Mouse (Mus musculus): Measurements from ENCODE around the gene Ovol3. TPM values are rescaled to one million over a fixed set of nuclear protein-coding genes. Genes with fewer than 3 reads are reported as not detected.

Ovol3 gene
- polyA plus RNA-seq, 1 experiment, result 1.4 TPM

GRCm38 (mm10) chr7:30278911-30279310 lies 43.4 kb upstream of the Ovol3 start:
- peaks cover 9% of the 10 kb centered on the region for H3K4me1 ChIP-seq (replicated peaks; ENCODE audit: control insufficient read depth, insufficient read depth, low read length)
- 64% methylated on average over 2 of the region's 2 CpGs for WGBS
- H3K27ac ChIP-seq (ENCODE audit: control insufficient read depth, insufficient read depth, low read length), result no peak overlapping the region
- H3K27me3 ChIP-seq (ENCODE audit: control insufficient read depth, insufficient read depth, low read length), result no peaks in the 10 kb centered on the region
- H3K4me3 ChIP-seq (ENCODE audit: control insufficient read depth, insufficient read depth, low read length), result no peak overlapping the region
- TF ChIP-seq POLR2A (IDR thresholded peaks at IDR 0.05; ENCODE audit: control insufficient read depth, extremely low read depth, insufficient read depth, low read length, poor library complexity) (no peak), CTCF (IDR thresholded peaks at IDR 0.05; ENCODE audit: borderline replicate concordance, control insufficient read depth, extremely low read depth, insufficient read depth, low read length, poor library complexity) (no peak)
- DNase-seq, result no peak
- no peaks in the 10 kb centered on the region for H3K36me3 ChIP-seq (ENCODE audit: control insufficient read depth, insufficient read depth, low read length)

GRCm38 (mm10) chr7:30274383-30274782 lies 38.9 kb upstream of the Ovol3 start:
- no peak for DNase-seq
- TF ChIP-seq POLR2A (IDR thresholded peaks at IDR 0.05; ENCODE audit: control insufficient read depth, extremely low read depth, insufficient read depth, low read length, poor library complexity), result no peak
- TF ChIP-seq CTCF (IDR thresholded peaks at IDR 0.05; ENCODE audit: borderline replicate concordance, control insufficient read depth, extremely low read depth, insufficient read depth, low read length, poor library complexity), result no peak
- H3K27me3 ChIP-seq (ENCODE audit: control insufficient read depth, insufficient read depth, low read length), result no peaks in the 10 kb centered on the region
- H3K4me1 ChIP-seq (replicated peaks; ENCODE audit: control insufficient read depth, insufficient read depth, low read length), result no peaks in the 10 kb centered on the region
- no peaks in the 10 kb centered on the region; the same call in 1 of the 2 replicates for H3K36me3 ChIP-seq (ENCODE audit: control insufficient read depth, insufficient read depth, low read length)
- no peak overlapping the region for H3K27ac ChIP-seq (ENCODE audit: control insufficient read depth, insufficient read depth, low read length)
- 94% methylated on average over 6 of the region's 6 CpGs for WGBS
- H3K4me3 ChIP-seq (ENCODE audit: control insufficient read depth, insufficient read depth, low read length), result no peak overlapping the region

GRCm38 (mm10) chr7:30269641-30270040 lies 34.1 kb upstream of the Ovol3 start:
- H3K36me3 ChIP-seq (ENCODE audit: control insufficient read depth, insufficient read depth, low read length), result no peaks in the 10 kb centered on the region; the same call in 1 of the 2 replicates
- 89% methylated on average over 4 of the region's 4 CpGs for WGBS
- no peak overlapping the region for H3K4me3 ChIP-seq (ENCODE audit: control insufficient read depth, insufficient read depth, low read length)
- no peaks in the 10 kb centered on the region for H3K4me1 ChIP-seq (replicated peaks; ENCODE audit: control insufficient read depth, insufficient read depth, low read length)
- TF ChIP-seq POLR2A (IDR thresholded peaks at IDR 0.05; ENCODE audit: control insufficient read depth, extremely low read depth, insufficient read depth, low read length, poor library complexity), result no peak
- no peak for DNase-seq
- H3K27me3 ChIP-seq (ENCODE audit: control insufficient read depth, insufficient read depth, low read length), result no peaks in the 10 kb centered on the region
- no peak overlapping the region for H3K27ac ChIP-seq (ENCODE audit: control insufficient read depth, insufficient read depth, low read length)

DNA sequence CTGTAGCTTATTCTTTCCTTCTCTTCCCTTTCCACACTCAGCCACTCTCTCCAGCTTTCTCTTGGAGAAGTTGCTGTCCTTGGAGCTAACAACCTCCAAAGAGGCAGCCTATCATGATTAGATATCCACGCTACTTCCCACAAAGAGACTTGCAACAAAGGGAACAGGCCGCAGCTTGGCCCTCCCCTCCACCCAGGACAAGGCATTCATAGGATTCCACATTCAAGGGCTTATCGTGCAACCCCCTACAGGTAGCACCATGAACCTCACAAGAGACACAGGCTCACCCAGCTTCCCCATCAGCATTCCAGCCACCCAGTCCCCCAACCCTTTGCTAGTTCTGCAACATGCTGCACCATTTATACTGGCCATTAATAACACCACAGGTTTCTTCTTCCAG lies 31.3 kb upstream of the Ovol3 start:
- H3K27me3 ChIP-seq (ENCODE audit: control insufficient read depth, insufficient read depth, low read length), result no peaks in the 10 kb centered on the region
- H3K27ac ChIP-seq (ENCODE audit: control insufficient read depth, insufficient read depth, low read length), result no peak overlapping the region
- DNase-seq, result no peak
- no peak for TF ChIP-seq POLR2A (IDR thresholded peaks at IDR 0.05; ENCODE audit: control insufficient read depth, extremely low read depth, insufficient read depth, low read length, poor library complexity)
- H3K4me1 ChIP-seq (replicated peaks; ENCODE audit: control insufficient read depth, insufficient read depth, low read length), result no peaks in the 10 kb centered on the region
- H3K36me3 ChIP-seq (ENCODE audit: control insufficient read depth, insufficient read depth, low read length), result no peaks in the 10 kb centered on the region; the same call in 1 of the 2 replicates
- 98% methylated on average over 3 of the region's 3 CpGs for WGBS
- no peak overlapping the region for H3K4me3 ChIP-seq (ENCODE audit: control insufficient read depth, insufficient read depth, low read length)

DNA sequence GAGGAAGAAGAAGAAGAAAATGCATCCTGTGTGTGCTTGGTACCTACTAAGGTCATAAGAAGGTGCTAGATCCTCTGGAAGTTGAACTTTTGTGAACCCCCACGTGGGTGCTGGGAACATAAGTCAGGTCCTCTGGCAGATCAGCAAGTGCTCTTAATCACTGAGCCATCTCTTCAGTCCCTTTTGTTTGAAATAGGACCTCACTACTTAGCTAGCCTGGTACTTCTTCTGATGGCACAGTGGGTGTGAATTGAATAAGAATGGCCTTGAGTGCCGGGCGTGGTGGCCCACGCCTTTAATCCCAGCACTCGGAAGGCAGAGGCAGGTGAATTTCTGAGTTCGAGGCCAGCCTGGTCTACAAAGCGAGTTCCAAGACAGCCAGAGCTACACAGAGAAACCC lies 30.4 kb upstream of the Ovol3 start:
- no peak overlapping the region for H3K27ac ChIP-seq (ENCODE audit: control insufficient read depth, insufficient read depth, low read length)
- DNase-seq, result no peak
- no peak overlapping the region for H3K4me3 ChIP-seq (ENCODE audit: control insufficient read depth, insufficient read depth, low read length)
- no peaks in the 10 kb centered on the region for H3K27me3 ChIP-seq (ENCODE audit: control insufficient read depth, insufficient read depth, low read length)
- TF ChIP-seq CTCF (IDR thresholded peaks at IDR 0.05; ENCODE audit: borderline replicate concordance, control insufficient read depth, extremely low read depth, insufficient read depth, low read length, poor library complexity) (no peak), POLR2A (IDR thresholded peaks at IDR 0.05; ENCODE audit: control insufficient read depth, extremely low read depth, insufficient read depth, low read length, poor library complexity) (no peak)
- no peaks in the 10 kb centered on the region; the same call in 1 of the 2 replicates for H3K36me3 ChIP-seq (ENCODE audit: control insufficient read depth, insufficient read depth, low read length)
- WGBS, result 97% methylated on average over 7 of the region's 7 CpGs
- H3K4me1 ChIP-seq (replicated peaks; ENCODE audit: control insufficient read depth, insufficient read depth, low read length), result no peaks in the 10 kb centered on the region

- Histone ChIP-seq H3K4me1 (replicated peaks; ENCODE audit: control insufficient read depth, insufficient read depth, low read length) (no peaks in the 10 kb centered on the region), H3K27ac (ENCODE audit: control insufficient read depth, insufficient read depth, low read length) (no peak overlapping the region), H3K27me3 (ENCODE audit: control insufficient read depth, insufficient read depth, low read length) (no peaks in the 10 kb centered on the region), H3K36me3 (ENCODE audit: control insufficient read depth, insufficient read depth, low read length) (no peaks in the 10 kb centered on the region; the same call in 1 of the 2 replicates), H3K4me3 (ENCODE audit: control insufficient read depth, insufficient read depth, low read length) (no peak overlapping the region)
- DNase-seq, result no peak
- 93% methylated on average over 5 of the region's 5 CpGs for WGBS
- TF ChIP-seq POLR2A (IDR thresholded peaks at IDR 0.05; ENCODE audit: control insufficient read depth, extremely low read depth, insufficient read depth, low read length, poor library complexity) (no peak), CTCF (IDR thresholded peaks at IDR 0.05; ENCODE audit: borderline replicate concordance, control insufficient read depth, extremely low read depth, insufficient read depth, low read length, poor library complexity) (no peak)
These were observed 30.0 kb upstream of the Ovol3 start for GRCm38 (mm10) chr7:30265531-30265930.

- TF ChIP-seq CTCF (IDR thresholded peaks at IDR 0.05; ENCODE audit: borderline replicate concordance, control insufficient read depth, extremely low read depth, insufficient read depth, low read length, poor library complexity) (no peak), POLR2A (IDR thresholded peaks at IDR 0.05; ENCODE audit: control insufficient read depth, extremely low read depth, insufficient read depth, low read length, poor library complexity) (no peak)
- no peak overlapping the region for H3K27ac ChIP-seq (ENCODE audit: control insufficient read depth, insufficient read depth, low read length)
- WGBS, result 80% methylated on average over 2 of the region's 2 CpGs
- no peak for DNase-seq
- H3K27me3 ChIP-seq (ENCODE audit: control insufficient read depth, insufficient read depth, low read length), result no peaks in the 10 kb centered on the region
- H3K4me1 ChIP-seq (replicated peaks; ENCODE audit: control insufficient read depth, insufficient read depth, low read length), result no peaks in the 10 kb centered on the region
- H3K4me3 ChIP-seq (ENCODE audit: control insufficient read depth, insufficient read depth, low read length), result no peak overlapping the region
- no peaks in the 10 kb centered on the region; the same call in 1 of the 2 replicates for H3K36me3 ChIP-seq (ENCODE audit: control insufficient read depth, insufficient read depth, low read length)
These were observed 29.5 kb upstream of the Ovol3 start for GRCm38 (mm10) chr7:30265041-30265440.
